Mouse (Mus musculus) stomach, embryonic 16.5 days (tissue): Measurements from ENCODE around the gene Pdzrn4. TPM values are rescaled to one million over a fixed set of nuclear protein-coding genes. Genes with fewer than 3 reads are reported as not detected.

ENCODE experiments used
- ATAC-seq: fragments of 200-750 bp; cut with Nextera tagmentation; 2 replicates; pipeline ENCODE4 v1.8.0; 2017; ENCODE audit warnings: moderate number of reproducible peaks, moderate TSS enrichment; ENCODE audit not compliant: insufficient read depth, low FRiP score
- H3K27ac ChIP-seq: fragments of 300-500 bp; sonication (generic); 2 replicates; pipeline ENCODE4 v1.5.1; 2014; ENCODE audit warnings: low read length
- H3K27me3 ChIP-seq: fragments of 300-500 bp; sonication (generic); 2 replicates; pipeline ENCODE4 v1.6.1; 2014; ENCODE audit warnings: low read length, control low read depth, mixed read lengths; ENCODE audit not compliant: control insufficient read depth, insufficient read depth
- H3K36me3 ChIP-seq: fragments of 300-500 bp; sonication (generic); 2 replicates; pipeline ENCODE4 v1.6.1; 2014; ENCODE audit warnings: low read length; ENCODE audit not compliant: control insufficient read depth, insufficient read depth
- H3K4me1 ChIP-seq: fragments of 300-500 bp; sonication (generic); 2 replicates; pipeline ENCODE4 v1.6.1; 2014; ENCODE audit warnings: low read length, control low read depth, mixed read lengths; ENCODE audit not compliant: control insufficient read depth, insufficient read depth
- H3K4me2 ChIP-seq: fragments of 300-500 bp; sonication (generic); 2 replicates; pipeline ENCODE4 v1.6.1; 2014; ENCODE audit warnings: low read depth, low read length, mixed read lengths
- H3K4me3 ChIP-seq: fragments of 300-500 bp; sonication (generic); replicated peaks from 2 replicates; pipeline ENCODE4 v1.5.1; 2014; ENCODE audit warnings: mild to moderate bottlenecking, low read length
- H3K9ac ChIP-seq: fragments of 300-500 bp; sonication (generic); 2 replicates; pipeline ENCODE4 v1.6.1; 2014; ENCODE audit warnings: low read length
- H3K9me3 ChIP-seq: fragments of 300-500 bp; sonication (generic); replicated peaks from 2 replicates; pipeline ENCODE4 v1.6.1; 2016; ENCODE audit warnings: low read length, control low read depth; ENCODE audit not compliant: control insufficient read depth
- whole genome bisulfite sequencing: fragments of 180-500 bp; shearing (Covaris S2); extraction: QIAGEN DNeasy Blood & Tissue Kit; methylation state at CpG from one replicate; pipeline ENCODE4 v1.1.7; 2014; 5-methylcytosine and 5-hydroxymethylcytosine counted together
- polyA plus RNA-seq: library from polyadenylated mRNA; unstranded; fragments of >200 nt; fragmentation: Nextera tagmentation; extraction: Ambion mirVana; gene quantifications from 2 replicates; pipeline ENCODE4 v1.2.1, GENCODE M21; 2015

Pdzrn4 gene
- polyA plus RNA-seq, 1 experiment from 2014 or later, result 2.7 TPM

DNA sequence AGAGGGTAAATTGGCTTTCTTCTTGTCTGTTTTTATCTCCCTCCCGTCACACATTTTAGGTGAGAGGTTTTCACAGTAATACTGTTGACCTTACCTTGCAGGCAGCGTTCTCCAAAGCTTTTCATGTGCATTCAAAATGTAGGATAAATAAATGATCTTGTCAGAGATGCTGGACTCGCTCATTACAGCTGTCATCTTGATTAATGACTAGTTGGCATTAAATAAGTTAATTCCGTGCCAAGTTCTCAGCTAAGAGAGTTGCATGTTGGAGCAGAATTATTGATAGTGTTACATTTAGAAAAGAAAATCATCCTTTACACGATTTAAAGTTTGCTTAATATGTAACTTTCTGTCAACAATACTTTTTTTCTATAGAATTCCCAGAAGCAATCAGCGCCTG lies 4.9 kb downstream of the Pdzrn4 start:
- no peak overlapping the region for H3K4me3 ChIP-seq
- no peak overlapping the region for H3K9ac ChIP-seq
- no peak overlapping the region for H3K4me2 ChIP-seq
- H3K36me3 ChIP-seq, result no peaks in the 10 kb centered on the region
- peaks cover 3% of the 10 kb centered on the region; the same call in 1 of the 2 replicates for H3K27me3 ChIP-seq
- H3K27ac ChIP-seq, result no peak overlapping the region
- 0 out of 2 replicates have a peak, but pooled peaks cover 5% of the 10 kb centered on the region for H3K4me1 ChIP-seq
- H3K9me3 ChIP-seq, result no peaks in the 10 kb centered on the region
- 23% methylated on average over 6 of the region's 6 CpGs for WGBS
- no peak for ATAC-seq

DNA sequence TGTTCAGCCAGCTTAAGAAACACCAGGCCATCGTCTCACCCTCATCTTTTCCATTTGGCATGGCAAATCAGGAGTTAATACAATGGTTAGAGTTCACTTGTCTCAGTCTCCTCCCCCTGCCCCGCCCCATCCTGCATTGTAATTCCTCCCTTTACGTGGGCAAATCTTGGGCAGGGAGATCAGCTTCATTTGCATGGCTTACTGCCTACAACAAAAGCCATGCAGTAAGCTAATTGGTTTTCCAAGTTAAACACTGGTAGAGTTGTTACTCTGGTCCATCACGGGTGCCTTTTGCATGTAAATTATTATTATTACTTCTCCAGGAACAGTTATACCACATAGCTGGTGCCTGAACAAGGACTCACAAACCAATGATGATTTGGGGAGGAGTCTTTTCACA lies 18.6 kb downstream of the Pdzrn4 start:
- H3K4me1 ChIP-seq, result no peaks in the 10 kb centered on the region
- no peak overlapping the region for H3K9ac ChIP-seq
- H3K27ac ChIP-seq, result no peak overlapping the region
- no peak overlapping the region for H3K4me3 ChIP-seq
- no peaks in the 10 kb centered on the region for H3K9me3 ChIP-seq
- ATAC-seq, result no peak
- WGBS, result 31% methylated on average over 4 of the region's 4 CpGs
- H3K4me2 ChIP-seq, result no peak overlapping the region
- no peaks in the 10 kb centered on the region for H3K27me3 ChIP-seq
- no peaks in the 10 kb centered on the region for H3K36me3 ChIP-seq

DNA sequence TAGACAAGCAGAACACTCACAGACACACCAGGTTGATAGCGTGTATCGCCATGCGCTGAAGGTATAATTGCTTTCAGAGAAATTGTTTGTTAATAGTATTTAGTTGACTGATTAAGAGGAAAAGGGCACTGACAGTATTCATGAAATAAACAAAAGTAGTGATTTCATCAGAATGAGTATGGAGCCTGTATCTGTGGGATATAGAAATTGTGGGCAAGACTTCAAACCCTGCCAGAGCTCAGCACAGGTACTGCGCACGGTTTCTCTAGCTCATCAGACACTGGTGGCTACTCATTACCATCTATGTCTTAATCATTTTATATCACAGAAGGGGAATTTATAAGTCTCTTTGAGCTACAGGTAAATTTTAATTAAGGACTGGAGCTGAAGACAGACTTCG lies 19.5 kb downstream of the Pdzrn4 start:
- Histone ChIP-seq H3K4me2 (no peak overlapping the region), H3K9ac (no peak overlapping the region), H3K4me3 (no peak overlapping the region), H3K9me3 (no peaks in the 10 kb centered on the region), H3K36me3 (no peaks in the 10 kb centered on the region), H3K27ac (no peak overlapping the region), H3K27me3 (no peaks in the 10 kb centered on the region), H3K4me1 (no peaks in the 10 kb centered on the region)
- no peak for ATAC-seq
- WGBS, result 85% methylated on average over 6 of the region's 6 CpGs

DNA sequence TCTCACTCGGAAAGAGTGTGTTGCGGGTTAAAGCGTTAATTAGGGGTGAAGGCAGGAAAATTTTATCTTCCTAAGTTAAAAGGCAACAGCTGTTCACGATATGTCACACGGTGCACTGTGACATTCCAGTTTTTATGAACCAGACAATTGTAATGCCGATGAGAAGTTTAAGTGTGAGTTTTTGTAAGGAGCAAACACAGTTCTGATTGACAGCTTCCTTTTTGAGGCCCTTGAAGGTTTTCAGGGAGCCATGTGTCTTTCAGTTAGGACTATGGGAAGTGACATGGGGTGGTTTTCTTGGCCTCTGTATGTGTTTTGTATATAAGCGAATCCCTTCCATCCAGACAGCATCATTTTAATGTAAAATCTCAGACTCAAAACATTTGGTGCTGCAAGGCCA lies 20.0 kb downstream of the Pdzrn4 start:
- H3K9ac ChIP-seq, result no peak overlapping the region
- 49% methylated on average over 7 of the region's 7 CpGs for WGBS
- no peaks in the 10 kb centered on the region for H3K4me1 ChIP-seq
- H3K27ac ChIP-seq, result no peak overlapping the region
- no peak overlapping the region for H3K4me2 ChIP-seq
- no peak overlapping the region for H3K4me3 ChIP-seq
- ATAC-seq, result no peak
- no peaks in the 10 kb centered on the region for H3K9me3 ChIP-seq
- no peaks in the 10 kb centered on the region for H3K36me3 ChIP-seq
- H3K27me3 ChIP-seq, result no peaks in the 10 kb centered on the region

DNA sequence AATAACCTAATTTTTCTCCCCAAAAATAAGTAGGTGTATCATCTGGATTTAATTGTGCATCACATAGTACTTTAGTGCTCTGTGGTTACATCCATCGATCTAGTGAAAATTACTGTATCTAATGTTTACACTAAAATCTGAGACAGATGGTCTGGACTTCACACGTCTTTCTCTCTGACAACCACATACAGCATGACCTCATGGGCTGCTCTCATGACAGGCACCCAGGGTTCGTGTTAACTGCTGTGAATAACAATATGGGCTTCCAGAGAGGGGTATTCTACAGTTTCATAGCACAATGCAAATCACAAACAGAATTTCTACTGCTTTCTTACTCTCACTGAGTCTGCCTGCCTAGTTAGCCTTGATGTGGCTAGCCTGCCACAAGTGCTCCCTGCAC lies 20.4 kb downstream of the Pdzrn4 start:
- Histone ChIP-seq H3K4me3 (no peak overlapping the region), H3K4me2 (no peak overlapping the region)
- WGBS, result 46% methylated on average over 3 of the region's 3 CpGs

DNA sequence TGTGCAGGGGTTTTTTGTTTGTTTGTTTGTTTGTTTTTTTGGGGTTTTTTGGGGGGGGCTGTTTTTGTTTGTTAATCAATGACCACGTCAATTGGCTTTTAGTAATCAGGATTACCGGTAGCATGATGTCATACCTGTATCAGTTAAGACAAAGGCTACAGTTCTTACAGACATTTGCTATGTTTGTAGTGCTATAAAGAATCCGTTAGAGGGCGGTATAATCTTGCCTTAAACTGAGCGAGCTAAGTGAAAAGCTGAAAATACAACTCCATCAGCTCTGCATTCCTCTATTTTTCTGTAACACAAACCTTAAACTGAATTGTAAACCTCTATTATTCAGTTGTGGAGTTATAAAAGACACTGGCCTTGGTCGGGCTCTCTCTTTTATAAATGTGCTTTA lies 37.9 kb downstream of the Pdzrn4 start:
- H3K4me1 ChIP-seq, result no peaks in the 10 kb centered on the region
- 5% methylated on average over 6 of the region's 6 CpGs for whole genome bisulfite sequencing
- ATAC-seq, result no peak
- no peak overlapping the region for H3K9ac ChIP-seq
- H3K9me3 ChIP-seq, result no peaks in the 10 kb centered on the region
- no peak overlapping the region for H3K27ac ChIP-seq
- no peaks in the 10 kb centered on the region for H3K27me3 ChIP-seq
- no peaks in the 10 kb centered on the region for H3K36me3 ChIP-seq
- no peak overlapping the region for H3K4me2 ChIP-seq
- H3K4me3 ChIP-seq, result no peak overlapping the region

More for the DNA sequence above, 20.4 kb downstream of the Pdzrn4 start:
- Histone ChIP-seq H3K27me3 (no peaks in the 10 kb centered on the region), H3K4me1 (no peaks in the 10 kb centered on the region), H3K9ac (no peak overlapping the region), H3K27ac (no peak overlapping the region), H3K36me3 (no peaks in the 10 kb centered on the region), H3K9me3 (no peaks in the 10 kb centered on the region)
- ATAC-seq, result no peak

DNA sequence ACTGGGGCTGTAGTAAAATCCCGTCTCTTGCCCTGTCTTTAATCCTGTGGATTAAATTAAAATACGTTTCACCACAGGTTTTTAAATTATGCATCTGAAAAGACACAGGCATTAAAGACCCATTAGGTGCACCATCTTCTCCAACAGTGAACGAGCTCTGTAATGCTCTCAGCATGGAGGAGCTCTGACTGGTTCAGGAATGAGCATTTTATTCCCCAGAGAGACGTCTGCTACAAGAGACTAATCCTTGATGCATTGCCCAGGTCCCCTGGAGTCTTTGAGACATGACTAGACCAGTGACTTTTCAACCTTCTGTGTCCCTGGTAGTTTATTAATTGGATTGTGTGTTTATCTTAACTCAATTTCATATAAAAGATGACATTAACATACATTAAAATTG lies 38.6 kb downstream of the Pdzrn4 start:
- Histone ChIP-seq H3K9ac (no peak overlapping the region), H3K4me2 (no peak overlapping the region), H3K4me3 (no peak overlapping the region), H3K36me3 (no peaks in the 10 kb centered on the region), H3K27me3 (no peaks in the 10 kb centered on the region), H3K27ac (no peak overlapping the region), H3K4me1 (no peaks in the 10 kb centered on the region), H3K9me3 (no peaks in the 10 kb centered on the region)
- ATAC-seq, result no peak
- 54% methylated on average over 4 of the region's 4 CpGs for WGBS

DNA sequence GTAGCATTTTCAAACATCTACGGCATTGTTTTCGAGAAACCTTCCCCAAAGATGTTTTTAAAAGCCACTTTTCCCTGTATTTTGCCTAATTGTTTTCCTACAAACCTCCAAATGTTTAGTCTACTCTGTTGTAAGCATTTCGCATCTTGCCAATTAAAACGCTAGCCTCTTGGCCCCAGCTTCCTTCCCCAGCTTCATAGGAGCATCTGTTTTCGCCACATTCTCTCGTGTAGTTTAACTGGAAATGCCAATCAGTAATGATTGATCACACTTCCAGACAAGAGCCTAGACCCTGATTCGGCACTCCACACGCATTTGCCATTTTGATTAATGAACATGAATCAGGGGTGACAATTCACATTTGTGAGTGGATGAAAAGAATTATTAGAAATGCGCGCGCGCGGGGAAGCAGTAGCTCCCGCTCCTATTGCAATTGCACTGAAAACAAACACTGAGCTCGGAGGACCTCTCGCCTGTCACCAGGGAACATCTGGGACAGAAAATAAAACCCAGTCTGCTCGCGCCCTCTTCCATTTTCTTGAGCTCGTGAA lies 45.0 kb downstream of the Pdzrn4 start:
- Histone ChIP-seq H3K4me3 (peak overlapping the region; percentile 12; the same call in 1 of the 2 replicates), H3K36me3 (no peaks in the 10 kb centered on the region), H3K27ac (no peak overlapping the region), H3K27me3 (no peaks in the 10 kb centered on the region), H3K9ac (no peak overlapping the region), H3K4me1 (no peaks in the 10 kb centered on the region), H3K4me2 (peak overlapping the region; percentile 20), H3K9me3 (no peaks in the 10 kb centered on the region)
- 40% methylated on average over 19 of the region's 19 CpGs for WGBS
- ATAC-seq, result no peak

DNA sequence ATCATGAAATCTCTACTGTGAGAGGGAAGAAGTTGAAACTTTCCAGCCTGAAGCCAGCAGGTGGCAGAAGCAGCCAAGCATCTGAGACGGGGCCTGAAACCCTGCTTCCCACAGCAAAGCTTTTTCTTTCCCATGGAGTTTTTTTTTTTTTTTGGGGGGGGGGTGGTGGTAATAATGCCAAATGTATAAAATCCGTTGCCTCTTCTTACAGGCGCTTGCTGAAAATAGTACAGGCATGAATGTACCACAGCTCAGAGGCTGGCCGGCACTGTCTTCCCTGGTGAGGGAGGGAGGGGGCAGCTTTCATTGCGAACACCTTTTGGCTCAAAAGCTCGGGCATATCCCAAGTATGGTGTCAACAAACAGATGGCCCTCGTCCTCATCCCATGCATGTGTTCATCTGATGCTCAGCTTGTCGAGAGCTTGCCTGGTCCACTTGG lies 51.0 kb downstream of the Pdzrn4 start:
- Histone ChIP-seq H3K4me2 (no peak overlapping the region), H3K4me1 (no peaks in the 10 kb centered on the region), H3K9ac (no peak overlapping the region), H3K27ac (no peak overlapping the region), H3K36me3 (no peaks in the 10 kb centered on the region), H3K9me3 (no peaks in the 10 kb centered on the region), H3K27me3 (no peaks in the 10 kb centered on the region), H3K4me3 (no peak overlapping the region)
- 40% methylated on average over 8 of the region's 8 CpGs for WGBS
- ATAC-seq, result no peak

DNA sequence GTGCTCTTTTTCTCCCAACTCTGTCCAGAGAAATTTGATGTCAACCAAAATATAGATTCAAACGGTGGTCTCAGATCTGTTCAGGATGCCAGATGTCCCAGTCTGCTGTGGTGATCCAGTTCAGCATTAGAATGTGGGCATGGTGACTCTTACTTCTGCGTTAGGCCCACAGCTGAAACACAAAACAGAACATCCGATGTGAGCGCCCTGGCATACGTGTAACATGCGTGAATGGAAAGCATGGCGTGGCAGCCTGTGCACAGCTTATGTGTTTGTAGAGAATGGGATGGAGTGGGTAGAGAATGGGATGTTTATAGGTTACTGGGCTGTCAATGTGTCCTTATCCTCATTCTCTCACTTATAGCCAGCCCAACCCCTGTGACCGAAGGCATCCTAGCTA lies 52.4 kb downstream of the Pdzrn4 start:
- no peaks in the 10 kb centered on the region for H3K36me3 ChIP-seq
- no peaks in the 10 kb centered on the region for H3K4me1 ChIP-seq
- 89% methylated on average over 8 of the region's 8 CpGs for WGBS
- H3K4me3 ChIP-seq, result no peak overlapping the region
- no peak overlapping the region for H3K27ac ChIP-seq
- no peaks in the 10 kb centered on the region for H3K27me3 ChIP-seq
- no peak for ATAC-seq
- H3K4me2 ChIP-seq, result no peak overlapping the region
- no peak overlapping the region for H3K9ac ChIP-seq
- no peaks in the 10 kb centered on the region for H3K9me3 ChIP-seq
